Mouse (Mus musculus) intestine, embryonic 16.5 days (tissue): ENCODE measurements around the gene Macrod1. TPM values are rescaled to one million over a fixed set of nuclear protein-coding genes. Genes with fewer than 3 reads are reported as not detected.
A peak's percentile ranks its signal among the peaks of the same experiment; 100 is the strongest.

ENCODE experiments used
- ATAC-seq: fragments of 200-750 bp; cut with Nextera tagmentation; 2 replicates; pipeline ENCODE4 v1.8.0; 2017; ENCODE audit warnings: moderate TSS enrichment, moderate library complexity
- H3K27ac ChIP-seq: fragments of 300-500 bp; sonication (generic); 2 replicates; pipeline ENCODE4 v1.5.1; 2014; ENCODE audit warnings: mild to moderate bottlenecking, low read length
- H3K27me3 ChIP-seq: fragments of 300-500 bp; sonication (generic); replicated peaks from 2 replicates; pipeline ENCODE4 v1.6.1; 2014; ENCODE audit warnings: low read length, control low read depth, mixed read lengths; ENCODE audit not compliant: control insufficient read depth, insufficient read depth
- H3K36me3 ChIP-seq: fragments of 300-500 bp; sonication (generic); 2 replicates; pipeline ENCODE4 v1.6.1; 2014; ENCODE audit warnings: low read length, control low read depth; ENCODE audit not compliant: control insufficient read depth, insufficient read depth
- H3K4me1 ChIP-seq: fragments of 300-500 bp; sonication (generic); 2 replicates; pipeline ENCODE4 v1.6.1; 2014; ENCODE audit warnings: low read length, control low read depth, mixed read lengths; ENCODE audit not compliant: control insufficient read depth, insufficient read depth
- H3K4me2 ChIP-seq: fragments of 300-500 bp; sonication (generic); 2 replicates; pipeline ENCODE4 v1.6.1; 2014; ENCODE audit warnings: low read depth, low read length, control low read depth
- H3K4me3 ChIP-seq: fragments of 300-500 bp; sonication (generic); 2 replicates; pipeline ENCODE4 v1.5.1; 2014; ENCODE audit warnings: mild to moderate bottlenecking, low read length
- H3K9ac ChIP-seq: fragments of 300-500 bp; sonication (generic); 2 replicates; pipeline ENCODE4 v1.6.1; 2014; ENCODE audit warnings: low read depth, low read length
- H3K9me3 ChIP-seq: fragments of 300-500 bp; sonication (generic); 2 replicates; pipeline ENCODE4 v1.6.1; 2016; ENCODE audit warnings: low read length, control low read depth; ENCODE audit not compliant: control insufficient read depth
- WGBS: fragments of 180-500 bp; shearing (Covaris S2); extraction: QIAGEN DNeasy Blood & Tissue Kit; methylation state at CpG from one replicate; pipeline ENCODE4 v1.1.7; 2014; 5-methylcytosine and 5-hydroxymethylcytosine counted together
- polyA plus RNA-seq: library from polyadenylated mRNA; unstranded; fragments of >200 nt; fragmentation: Nextera tagmentation; extraction: Ambion mirVana; gene quantifications from 2 replicates; pipeline ENCODE4 v1.2.1, GENCODE M21; 2015

The Macrod1 gene
- polyA plus RNA-seq, 1 experiment from 2014 or later, result 11.6 TPM

DNA sequence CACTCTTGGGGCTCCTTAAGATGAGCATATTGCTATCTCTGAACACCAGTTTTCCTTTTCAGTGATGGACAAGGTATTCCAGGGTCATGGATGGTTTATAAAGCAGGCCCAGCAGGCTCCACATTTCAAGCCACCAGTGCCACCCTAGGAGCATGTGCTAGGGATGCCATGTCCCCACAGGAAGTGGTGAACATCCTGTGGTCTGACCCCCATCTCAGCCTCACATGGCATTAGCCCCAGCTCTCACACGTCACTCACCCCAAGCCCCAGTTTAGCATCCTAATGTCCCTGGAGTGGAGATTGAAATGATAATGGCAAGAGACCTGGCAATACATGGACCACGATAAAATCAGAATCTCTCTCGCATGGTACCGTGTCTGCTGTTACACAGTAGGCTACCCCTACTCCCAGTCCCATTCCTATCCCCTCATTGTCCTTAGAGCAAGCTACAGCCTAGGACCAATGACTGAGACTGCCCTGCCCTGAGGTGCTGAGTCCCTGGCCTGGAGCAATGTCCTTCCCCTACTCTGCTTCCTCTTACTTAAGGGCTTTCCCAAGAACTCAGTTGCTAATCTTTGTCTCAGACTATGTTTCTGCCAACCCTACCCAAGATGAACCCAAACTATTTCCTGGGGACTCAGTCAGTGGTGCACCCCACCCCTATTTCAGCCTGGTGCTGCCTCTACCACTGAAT is 59.6 kb downstream of the Macrod1 start:
- 85% methylated on average over 4 of the region's 4 CpGs for WGBS
- Histone ChIP-seq H3K4me1 (peaks cover 25% of the 10 kb centered on the region), H3K27me3 (no peaks in the 10 kb centered on the region), H3K9me3 (no peaks in the 10 kb centered on the region), H3K4me2 (no peak overlapping the region), H3K9ac (no peak overlapping the region), H3K36me3 (no peaks in the 10 kb centered on the region), H3K27ac (no peak overlapping the region), H3K4me3 (no peak overlapping the region)
- ATAC-seq, result 0 out of 2 replicates have a peak, but pooled peaks have one; percentile 10

DNA sequence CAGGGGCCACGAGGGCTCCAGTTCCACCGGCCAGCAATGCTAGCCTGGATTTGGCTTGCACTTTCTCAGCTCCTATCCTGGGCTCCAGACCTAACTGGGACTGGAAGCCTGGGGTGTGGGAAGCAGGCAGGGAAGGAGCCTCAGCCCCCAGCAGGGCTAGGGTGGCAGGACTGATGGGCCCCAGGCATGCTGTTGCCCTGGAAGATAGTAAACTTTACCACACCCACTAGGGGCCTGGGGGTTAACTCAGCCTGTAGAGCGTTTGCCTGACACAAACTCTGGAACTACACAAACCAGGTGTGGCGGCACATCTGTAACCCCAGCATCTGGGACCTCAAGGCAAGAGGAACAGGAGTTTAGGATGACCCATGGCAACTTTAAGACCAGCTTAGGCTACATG is 60.5 kb downstream of the Macrod1 start:
- 36% methylated on average over 4 of the region's 4 CpGs for WGBS
- H3K36me3 ChIP-seq, result no peaks in the 10 kb centered on the region
- no peak overlapping the region for H3K4me3 ChIP-seq
- H3K27me3 ChIP-seq, result no peaks in the 10 kb centered on the region
- no peak; the same call in 1 of the 2 replicates for ATAC-seq
- peaks cover 29% of the 10 kb centered on the region for H3K4me1 ChIP-seq
- no peak overlapping the region for H3K27ac ChIP-seq
- no peak overlapping the region for H3K9ac ChIP-seq
- H3K9me3 ChIP-seq, result no peaks in the 10 kb centered on the region
- no peak overlapping the region for H3K4me2 ChIP-seq

DNA sequence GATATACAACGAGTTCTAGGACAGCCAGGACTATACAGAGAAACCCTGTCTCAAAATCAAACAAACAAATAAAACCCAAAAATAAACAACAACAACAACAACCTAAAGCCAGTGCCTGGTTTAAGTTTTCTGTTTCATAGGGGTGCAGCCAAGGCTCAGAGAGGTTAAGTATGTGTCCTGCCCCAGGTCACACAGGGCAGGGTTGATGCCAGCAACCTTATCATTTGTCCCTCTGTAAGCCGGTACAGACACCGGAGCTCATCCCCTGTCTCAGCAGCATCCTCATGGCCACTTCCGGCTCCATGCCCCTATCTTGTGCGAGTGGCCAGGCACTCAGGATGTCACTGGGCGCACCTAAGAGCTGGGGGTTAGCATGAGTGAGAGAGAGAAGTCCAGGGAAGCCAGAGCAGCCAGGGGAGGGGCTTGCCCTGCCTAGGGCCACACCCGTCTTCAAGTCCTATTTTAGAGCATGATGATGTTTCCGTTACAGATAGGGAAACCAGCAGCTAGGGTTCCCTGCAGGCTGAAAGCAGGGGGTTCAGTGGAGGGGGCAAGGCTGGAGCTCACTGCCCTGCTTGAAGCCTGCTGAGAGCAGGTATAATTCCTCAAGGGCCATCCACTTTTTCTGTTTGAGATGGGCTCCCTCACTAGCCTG is 61.2 kb downstream of the Macrod1 start:
- Histone ChIP-seq H3K27me3 (no peaks in the 10 kb centered on the region), H3K27ac (no peak overlapping the region)

DNA sequence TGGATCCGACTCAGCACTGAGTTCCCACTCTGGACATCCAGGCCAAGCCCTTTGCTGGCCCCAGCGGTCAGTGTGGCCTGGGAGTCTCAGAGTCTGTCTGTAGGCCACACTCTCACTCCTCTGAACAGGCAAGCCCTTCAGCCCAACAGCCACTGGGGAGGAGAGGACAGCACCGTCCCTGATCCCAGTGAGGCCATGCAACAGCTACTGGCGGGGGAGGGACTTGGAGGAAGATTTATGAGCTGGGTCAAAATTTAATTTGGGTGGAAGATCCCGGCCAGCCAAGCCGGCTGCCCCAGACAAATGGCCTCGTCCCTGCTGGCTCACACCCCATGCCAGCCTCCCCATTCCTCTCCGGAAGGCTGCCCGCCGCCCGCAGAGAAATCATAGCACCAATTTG is 64.6 kb downstream of the Macrod1 start:
- no peaks in the 10 kb centered on the region for H3K9me3 ChIP-seq
- H3K36me3 ChIP-seq, result no peaks in the 10 kb centered on the region
- H3K4me1 ChIP-seq, result peaks cover 28% of the 10 kb centered on the region
- WGBS, result 45% methylated on average over 11 of the region's 11 CpGs
- no peak overlapping the region for H3K27ac ChIP-seq
- H3K9ac ChIP-seq, result no peak overlapping the region
- no peaks in the 10 kb centered on the region; the same call in 1 of the 2 replicates for H3K27me3 ChIP-seq
- H3K4me2 ChIP-seq, result no peak overlapping the region
- no peak; the same call in 1 of the 2 replicates for ATAC-seq
- no peak overlapping the region for H3K4me3 ChIP-seq

More for the DNA sequence above, 61.2 kb downstream of the Macrod1 start:
- no peak overlapping the region for H3K4me3 ChIP-seq
- H3K9ac ChIP-seq, result no peak overlapping the region
- peaks cover 34% of the 10 kb centered on the region for H3K4me1 ChIP-seq
- no peaks in the 10 kb centered on the region for H3K9me3 ChIP-seq
- no peak overlapping the region for H3K4me2 ChIP-seq
- ATAC-seq, result no peak
- WGBS, result 67% methylated on average over 8 of the region's 8 CpGs
- no peaks in the 10 kb centered on the region for H3K36me3 ChIP-seq

DNA sequence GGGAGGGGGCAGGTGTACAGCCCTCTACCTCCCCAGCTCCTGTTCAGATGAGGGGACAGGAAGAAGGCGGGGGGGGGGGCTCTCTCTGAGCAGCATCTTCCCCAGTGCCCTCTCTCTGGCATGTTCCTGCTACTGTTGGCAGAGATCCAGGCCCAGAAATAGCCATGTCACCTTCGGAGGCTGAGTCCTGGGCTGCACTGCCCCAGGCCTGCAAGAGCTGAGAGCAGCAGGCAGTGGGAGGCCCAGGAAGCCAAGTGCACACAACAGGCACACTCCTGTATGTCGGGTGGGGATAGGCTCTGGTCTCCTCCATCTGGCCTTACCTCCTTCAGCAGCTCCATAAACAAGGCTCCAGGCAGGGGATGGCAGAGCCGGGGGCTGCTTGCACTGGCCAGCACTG is 65.7 kb downstream of the Macrod1 start:
- H3K36me3 ChIP-seq, result no peaks in the 10 kb centered on the region
- no peak overlapping the region for H3K27ac ChIP-seq
- H3K4me3 ChIP-seq, result no peak overlapping the region
- 0 out of 2 replicates have a peak overlapping the region, but pooled peaks have one; percentile 12 for H3K9ac ChIP-seq
- peak; percentile 47 for ATAC-seq
- peaks cover 26% of the 10 kb centered on the region for H3K4me1 ChIP-seq
- no peak overlapping the region for H3K4me2 ChIP-seq
- no peaks in the 10 kb centered on the region; the same call in 1 of the 2 replicates for H3K27me3 ChIP-seq
- 50% methylated on average over 4 of the region's 4 CpGs for WGBS
- H3K9me3 ChIP-seq, result no peaks in the 10 kb centered on the region

DNA sequence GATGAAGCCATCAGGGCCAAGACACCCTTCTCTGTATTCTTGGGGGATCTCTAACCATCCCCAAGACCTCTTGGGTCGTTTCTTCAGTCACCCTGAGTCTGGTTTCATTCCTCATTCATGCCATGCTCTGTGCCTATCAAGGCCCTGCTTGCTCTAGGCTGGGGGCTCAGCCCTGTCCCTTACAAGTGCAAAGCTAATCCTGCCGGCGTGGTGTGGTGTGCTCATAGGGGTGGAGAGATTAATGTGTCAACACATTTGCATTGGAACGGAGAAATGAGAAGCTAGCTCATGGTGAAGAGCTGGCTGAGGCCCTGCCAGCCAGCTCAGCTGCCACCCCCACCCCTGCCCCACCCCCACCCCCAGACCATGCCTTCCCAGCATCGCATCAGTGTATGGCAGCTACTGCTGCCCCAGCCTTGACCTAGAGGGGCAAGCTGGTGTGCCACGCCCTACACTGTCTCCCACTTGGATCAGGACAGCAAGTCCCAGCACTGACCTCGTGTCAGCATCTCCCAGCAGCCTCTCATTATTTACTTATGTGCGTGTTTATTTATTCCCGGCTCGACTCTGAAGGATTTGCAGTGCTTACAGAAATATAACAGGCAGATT is 66.2 kb downstream of the Macrod1 start:
- Histone ChIP-seq H3K36me3 (no peaks in the 10 kb centered on the region), H3K4me2 (no peak overlapping the region), H3K4me3 (no peak overlapping the region), H3K9me3 (no peaks in the 10 kb centered on the region), H3K27me3 (no peaks in the 10 kb centered on the region; the same call in 1 of the 2 replicates), H3K4me1 (peaks cover 26% of the 10 kb centered on the region), H3K27ac (no peak overlapping the region), H3K9ac (0 out of 2 replicates have a peak overlapping the region, but pooled peaks have one; percentile 12)
- no peak for ATAC-seq
- 25% methylated on average over 10 of the region's 10 CpGs for WGBS

DNA sequence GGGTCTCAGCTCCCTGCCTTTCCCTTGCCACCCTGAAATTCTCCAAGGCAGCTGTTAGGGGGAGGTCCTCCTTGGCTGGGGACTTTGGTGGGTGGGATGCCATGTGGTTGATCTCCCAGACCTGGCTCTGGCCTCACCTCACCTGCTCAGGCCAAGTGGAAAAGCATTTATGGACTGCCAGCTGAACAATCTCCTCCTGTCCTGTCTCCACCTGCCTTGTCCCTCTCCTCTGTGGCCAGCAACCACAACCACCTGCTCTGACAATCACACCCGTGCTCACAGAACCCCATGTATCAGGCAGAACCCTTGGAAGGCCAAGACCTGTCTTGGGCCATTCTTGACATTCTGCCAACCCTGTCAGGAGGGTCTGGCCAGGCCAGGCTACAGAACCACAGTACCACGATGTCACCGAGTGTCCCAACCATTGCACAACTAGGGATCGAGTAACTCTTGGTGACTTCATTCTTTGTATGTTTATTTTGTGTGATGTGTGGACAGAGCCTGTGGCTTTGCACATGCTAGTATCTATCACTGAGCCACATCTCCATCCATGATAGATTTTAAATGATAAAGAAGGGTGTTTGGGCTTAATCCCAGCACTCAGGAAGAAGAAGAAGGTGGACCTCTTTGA is 69.0 kb downstream of the Macrod1 start:
- no peaks in the 10 kb centered on the region; the same call in 1 of the 2 replicates for H3K27me3 ChIP-seq
- no peaks in the 10 kb centered on the region for H3K9me3 ChIP-seq
- 77% methylated on average over 4 of the region's 4 CpGs for WGBS
- no peak overlapping the region for H3K4me3 ChIP-seq
- no peak overlapping the region for H3K27ac ChIP-seq
- ATAC-seq, result no peak
- H3K36me3 ChIP-seq, result no peaks in the 10 kb centered on the region
- peaks cover 24% of the 10 kb centered on the region for H3K4me1 ChIP-seq
- H3K4me2 ChIP-seq, result no peak overlapping the region
- H3K9ac ChIP-seq, result no peak overlapping the region

DNA sequence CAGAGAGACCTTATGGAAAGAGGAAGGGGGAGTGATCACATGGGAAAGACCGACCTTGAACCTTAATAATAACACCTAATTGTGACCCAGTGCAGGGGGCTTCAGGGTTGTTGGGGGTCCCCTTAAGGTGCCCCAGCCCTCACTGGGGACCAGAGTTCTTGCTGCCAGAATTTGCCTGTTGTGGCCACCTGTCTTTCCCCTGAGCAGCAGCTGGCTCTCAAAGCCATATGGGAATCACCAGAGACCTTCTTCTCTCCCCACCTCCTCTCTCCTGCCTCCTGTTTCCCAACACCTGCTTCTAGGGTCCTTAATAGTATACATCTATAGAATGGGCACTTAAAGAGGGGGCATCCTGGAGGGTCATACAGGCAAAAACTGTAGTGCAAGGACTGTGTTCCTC is 69.6 kb downstream of the Macrod1 start:
- WGBS, result 47% methylated on average over 1 of the region's 1 CpGs
- Histone ChIP-seq H3K4me1 (peaks cover 22% of the 10 kb centered on the region), H3K27me3 (no peaks in the 10 kb centered on the region; the same call in 1 of the 2 replicates), H3K4me2 (no peak overlapping the region), H3K9me3 (no peaks in the 10 kb centered on the region), H3K36me3 (no peaks in the 10 kb centered on the region), H3K9ac (no peak overlapping the region), H3K4me3 (no peak overlapping the region), H3K27ac (no peak overlapping the region)
- no peak for ATAC-seq

DNA sequence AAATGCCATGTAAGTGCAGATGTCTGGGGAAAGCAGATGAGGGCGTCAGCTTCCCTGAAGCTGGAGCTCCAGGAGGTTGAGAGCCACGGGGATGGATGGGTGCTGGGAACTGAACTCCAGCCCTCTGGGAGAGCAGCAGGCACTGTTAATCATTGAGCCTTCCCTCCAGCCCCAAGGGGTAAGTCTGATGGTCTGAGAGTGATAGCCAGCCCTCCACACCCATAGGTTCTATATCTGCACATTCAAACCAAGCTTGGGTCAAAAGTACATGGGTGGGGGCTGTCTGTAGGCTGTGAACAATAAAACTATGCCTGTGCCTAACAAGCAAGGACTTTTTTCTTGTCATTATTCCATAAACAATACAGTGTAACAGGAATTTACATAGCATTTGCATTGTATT is 70.3 kb downstream of the Macrod1 start:
- peak; percentile 63 for ATAC-seq

More for the DNA sequence above, 70.3 kb downstream of the Macrod1 start:
- no peaks in the 10 kb centered on the region for H3K36me3 ChIP-seq
- no peak overlapping the region for H3K4me3 ChIP-seq
- H3K27ac ChIP-seq, result no peak overlapping the region
- peaks cover 19% of the 10 kb centered on the region; the same call in 1 of the 2 replicates for H3K4me1 ChIP-seq
- no peak overlapping the region for H3K4me2 ChIP-seq
- H3K27me3 ChIP-seq, result no peaks in the 10 kb centered on the region; the same call in 1 of the 2 replicates
- H3K9me3 ChIP-seq, result no peaks in the 10 kb centered on the region
- WGBS, result 58% methylated on average over 2 of the region's 2 CpGs
- no peak overlapping the region for H3K9ac ChIP-seq
